Mouse (Mus musculus): Measurements from ENCODE around the gene Tnfaip8l1.

DNA sequence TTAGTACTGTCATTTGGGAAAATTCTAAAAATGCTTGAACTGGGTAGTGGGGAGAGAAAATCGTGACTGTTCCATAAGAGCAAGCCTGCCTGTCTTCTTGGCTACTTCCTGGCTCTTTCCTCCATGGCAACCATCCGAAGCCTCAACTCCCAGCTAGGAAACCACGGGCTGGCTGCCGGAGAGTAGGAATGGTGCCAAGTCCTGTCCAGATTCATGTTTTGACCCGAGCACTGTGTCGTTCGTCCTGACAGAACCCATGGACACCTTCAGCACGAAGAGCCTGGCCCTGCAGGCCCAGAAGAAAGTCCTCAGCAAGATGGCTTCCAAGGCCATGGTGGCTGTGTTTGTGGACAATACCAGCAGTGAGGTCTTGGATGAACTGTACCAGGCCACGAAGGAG is 9.2 kb downstream of the Tnfaip8l1 start:
- no peak for TF ChIP-seq TBP (IDR thresholded peaks at IDR 0.05; ENCODE audit: low read depth, low read length)
- no peak for TF ChIP-seq JUND (IDR thresholded peaks at IDR 0.05; ENCODE audit: low read depth, low read length)
- no peak for TF ChIP-seq CTCF (IDR thresholded peaks at IDR 0.05 in 2 of 3, conservative IDR thresholded peaks at IDR 0.05 in 1 of 3; ENCODE audit: control insufficient read depth in 1 of 3, insufficient read depth in 1 of 3, low read depth in 2 of 3, low read length in 3 of 3, poor library complexity in 1 of 3, severe bottlenecking in 1 of 3)
- TF ChIP-seq POLR2A (IDR thresholded peaks at IDR 0.05; ENCODE audit: control insufficient read depth in 1 of 2, insufficient read depth in 1 of 2, low read depth in 1 of 2, low read length in 2 of 2, poor library complexity in 1 of 2), result no peak
- no peak for TF ChIP-seq ZC3H11A (IDR thresholded peaks at IDR 0.05; ENCODE audit: low read depth, low read length)
- TF ChIP-seq ETS1 (IDR thresholded peaks at IDR 0.05; ENCODE audit: low read depth, low read length), result no peak
